Mouse (Mus musculus): ENCODE results near the gene Wasl.

DNA sequence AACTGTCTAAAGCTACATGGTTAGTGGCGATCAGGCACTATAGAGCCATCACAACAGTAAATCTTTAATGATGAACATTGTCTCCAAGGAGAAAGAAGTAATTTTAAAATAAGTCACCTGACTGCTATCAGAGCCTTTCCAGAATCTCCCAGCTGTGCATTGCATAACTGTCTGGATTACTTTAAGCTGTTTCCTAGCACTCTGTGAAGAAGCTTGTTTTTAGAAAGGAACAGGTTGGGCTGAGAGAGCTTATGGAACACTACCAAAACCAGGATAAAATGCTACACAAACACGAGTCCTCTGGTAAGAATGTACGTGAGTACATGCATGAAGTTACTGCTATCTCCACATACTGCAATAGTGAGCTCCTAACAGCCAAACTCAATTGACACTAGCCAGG is 14.1 kb downstream of the Wasl start:
- TF ChIP-seq CTCF (IDR thresholded peaks at IDR 0.05; ENCODE audit: low read depth) (no peak), EP300 (IDR thresholded peaks at IDR 0.05; ENCODE audit: low read depth) (no peak)
